Mouse (Mus musculus): ENCODE data around the gene Arhgap33. TPM values are rescaled to one million over a fixed set of nuclear protein-coding genes. Genes with fewer than 3 reads are reported as not detected.

The Arhgap33 gene
- polyA plus RNA-seq, 1 experiment from 2014 or later, result 7.3 TPM

DNA sequence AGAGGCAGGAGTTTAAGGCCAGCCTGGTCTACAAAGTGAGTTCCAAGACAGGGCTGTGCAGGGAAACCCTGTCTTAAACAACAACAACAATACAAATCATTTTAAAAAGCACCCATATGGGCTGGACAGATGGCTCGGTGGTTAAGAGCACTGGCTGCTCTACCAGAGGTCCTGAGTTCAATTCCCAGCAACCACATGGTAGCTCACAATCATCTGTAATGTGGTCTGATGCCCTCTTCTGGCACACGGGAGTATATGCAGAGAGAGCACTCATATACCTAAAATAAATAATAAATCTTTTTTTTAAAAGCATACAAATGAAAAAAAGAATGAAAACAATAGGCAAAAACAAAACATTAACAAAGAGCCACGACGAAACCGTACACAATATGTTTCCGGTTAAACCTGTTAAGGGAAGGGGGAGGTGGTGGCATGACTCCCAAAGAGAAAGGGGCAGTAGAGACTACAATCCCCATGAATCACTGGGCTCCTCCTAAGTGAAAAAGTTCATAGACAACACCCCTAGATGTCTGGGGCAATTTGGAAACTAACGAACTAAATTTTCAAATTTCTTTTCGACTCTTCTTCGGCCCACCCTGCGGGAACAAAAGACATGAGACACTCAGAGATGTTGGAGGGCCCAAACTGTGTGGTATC is 16.7 kb upstream of the Arhgap33 start:
- peak overlapping the region; percentile 76 for H3K4me3 ChIP-seq (replicated peaks)
- H3K4me2 ChIP-seq, result peak overlapping the region; percentile 97
- H3K36me3 ChIP-seq, result peaks cover 16% of the 10 kb centered on the region
- no peaks in the 10 kb centered on the region for H3K9me3 ChIP-seq
- H3K27me3 ChIP-seq (replicated peaks), result no peaks in the 10 kb centered on the region
- 2% methylated on average over 10 of the region's 10 CpGs for WGBS
- peaks cover 10% of the 10 kb centered on the region for H3K4me1 ChIP-seq
- peak overlapping the region; percentile 99 for H3K27ac ChIP-seq
- peak; percentile 41; the same call in 1 of the 2 replicates for ATAC-seq (ENCODE audit: insufficient read depth, low FRiP score, low read depth)
- H3K9ac ChIP-seq, result peak overlapping the region; percentile 46; the same call in 1 of the 2 replicates

GRCm38 (mm10) chr7:30550603-30551002 is 15.7 kb upstream of the Arhgap33 start:
- H3K9ac ChIP-seq, result no peak overlapping the region

GRCm38 (mm10) chr7:30549880-30550279 is 15.0 kb upstream of the Arhgap33 start:
- Histone ChIP-seq H3K9me3 (no peaks in the 10 kb centered on the region), H3K27ac (no peak overlapping the region), H3K9ac (no peak overlapping the region), H3K27me3 (replicated peaks) (no peaks in the 10 kb centered on the region), H3K4me2 (no peak overlapping the region), H3K4me3 (replicated peaks) (no peak overlapping the region), H3K4me1 (peaks cover 10% of the 10 kb centered on the region), H3K36me3 (peaks cover 8% of the 10 kb centered on the region)
- no peak for ATAC-seq (ENCODE audit: insufficient read depth, low FRiP score, low read depth)
- WGBS, result 87% methylated on average over 2 of the region's 2 CpGs

More at GRCm38 (mm10) chr7:30550603-30551002, 15.7 kb upstream of the Arhgap33 start:
- ATAC-seq (ENCODE audit: insufficient read depth, low FRiP score, low read depth), result no peak
- WGBS, result 100% methylated on average over 1 of the region's 1 CpGs
- no peak overlapping the region for H3K27ac ChIP-seq
- peaks cover 15% of the 10 kb centered on the region for H3K36me3 ChIP-seq
- no peak overlapping the region for H3K4me2 ChIP-seq
- H3K9me3 ChIP-seq, result no peaks in the 10 kb centered on the region
- no peak overlapping the region for H3K4me3 ChIP-seq (replicated peaks)
- H3K4me1 ChIP-seq, result peaks cover 10% of the 10 kb centered on the region
- H3K27me3 ChIP-seq (replicated peaks), result no peaks in the 10 kb centered on the region

GRCm38 (mm10) chr7:30544327-30544726 is 9.5 kb upstream of the Arhgap33 start:
- 81% methylated on average over 2 of the region's 2 CpGs for WGBS
- ATAC-seq (ENCODE audit: insufficient read depth, low FRiP score, low read depth), result no peak

DNA sequence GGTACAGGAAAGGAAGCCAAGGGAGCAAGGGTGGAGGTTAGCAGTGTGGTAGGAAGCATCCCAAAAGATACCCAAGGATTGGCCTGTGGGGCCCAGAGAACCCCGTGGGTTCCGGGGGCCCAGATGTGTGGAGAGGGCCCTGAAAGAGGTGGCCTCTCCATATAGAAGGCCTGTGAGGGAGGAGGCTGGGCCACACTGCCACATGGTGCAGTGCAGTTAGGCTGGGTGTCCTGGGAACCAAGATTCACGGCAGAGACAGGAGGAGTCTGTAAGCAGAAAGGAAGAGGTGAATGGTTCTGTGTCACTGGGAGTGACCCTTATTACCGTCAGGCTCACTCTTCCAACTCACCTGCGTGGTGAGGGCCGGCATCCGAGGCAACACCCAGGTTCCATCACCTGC is 5.7 kb upstream of the Arhgap33 start:
- H3K27me3 ChIP-seq (replicated peaks), result no peaks in the 10 kb centered on the region
- no peak overlapping the region for H3K9ac ChIP-seq
- H3K36me3 ChIP-seq, result peaks cover 16% of the 10 kb centered on the region; the same call in 1 of the 2 replicates
- H3K4me3 ChIP-seq (replicated peaks), result no peak overlapping the region
- no peak for ATAC-seq (ENCODE audit: insufficient read depth, low FRiP score, low read depth)
- no peak overlapping the region for H3K27ac ChIP-seq
- 88% methylated on average over 7 of the region's 7 CpGs for WGBS
- H3K9me3 ChIP-seq, result no peaks in the 10 kb centered on the region
- H3K4me1 ChIP-seq, result 0 out of 2 replicates have a peak, but pooled peaks cover under 1% of the 10 kb centered on the region
- no peak overlapping the region for H3K4me2 ChIP-seq

More at GRCm38 (mm10) chr7:30544327-30544726, 9.5 kb upstream of the Arhgap33 start:
- Histone ChIP-seq H3K4me1 (no peaks in the 10 kb centered on the region), H3K27me3 (replicated peaks) (no peaks in the 10 kb centered on the region), H3K27ac (no peak overlapping the region), H3K9ac (no peak overlapping the region), H3K4me3 (replicated peaks) (no peak overlapping the region), H3K36me3 (peaks cover 23% of the 10 kb centered on the region), H3K9me3 (no peaks in the 10 kb centered on the region), H3K4me2 (no peak overlapping the region)

GRCm38 (mm10) chr7:30533941-30534632 is 773 bp downstream of the Arhgap33 start:
- Histone ChIP-seq H3K36me3 (peaks cover 25% of the 10 kb centered on the region), H3K9ac (peak overlapping the region; percentile 54), H3K4me1 (peaks cover 15% of the 10 kb centered on the region; the same call in 1 of the 2 replicates), H3K4me3 (replicated peaks) (peak overlapping the region; percentile 72), H3K9me3 (no peaks in the 10 kb centered on the region), H3K4me2 (peak overlapping the region; percentile 96), H3K27ac (0 out of 2 replicates have a peak overlapping the region, but pooled peaks have one; percentile 36), H3K27me3 (replicated peaks) (no peaks in the 10 kb centered on the region)
- ATAC-seq (ENCODE audit: insufficient read depth, low FRiP score, low read depth), result peak; percentile 6; the same call in 1 of the 2 replicates
- 8% methylated on average over 26 of the region's 26 CpGs for WGBS

- ATAC-seq (ENCODE audit: insufficient read depth, low FRiP score, low read depth), result no peak
- no peaks in the 10 kb centered on the region for H3K9me3 ChIP-seq
- H3K9ac ChIP-seq, result no peak overlapping the region
- WGBS, result 51% methylated on average over 8 of the region's 8 CpGs
- H3K36me3 ChIP-seq, result peaks cover 35% of the 10 kb centered on the region
- no peak overlapping the region for H3K27ac ChIP-seq
- 0 out of 2 replicates have a peak overlapping the region, but pooled peaks have one; percentile 96 for H3K4me2 ChIP-seq
- H3K4me3 ChIP-seq (replicated peaks), result no peak overlapping the region
- no peaks in the 10 kb centered on the region for H3K27me3 ChIP-seq (replicated peaks)
- peaks cover 15% of the 10 kb centered on the region; the same call in 1 of the 2 replicates for H3K4me1 ChIP-seq
Measured at GRCm38 (mm10) chr7:30532931-30533330, 1.9 kb downstream of the Arhgap33 start.

GRCm38 (mm10) chr7:30531291-30531815 is 3.5 kb downstream of the Arhgap33 start:
- H3K4me2 ChIP-seq, result no peak overlapping the region
- no peaks in the 10 kb centered on the region for H3K27me3 ChIP-seq (replicated peaks)
- H3K27ac ChIP-seq, result no peak overlapping the region
- peaks cover 22% of the 10 kb centered on the region; the same call in 1 of the 2 replicates for H3K4me1 ChIP-seq
- no peaks in the 10 kb centered on the region for H3K9me3 ChIP-seq
- ATAC-seq (ENCODE audit: insufficient read depth, low FRiP score, low read depth), result no peak
- H3K36me3 ChIP-seq, result peaks cover 40% of the 10 kb centered on the region
- no peak overlapping the region for H3K9ac ChIP-seq
- H3K4me3 ChIP-seq (replicated peaks), result no peak overlapping the region
- 73% methylated on average over 9 of the region's 9 CpGs for WGBS

- 68% methylated on average over 14 of the region's 14 CpGs for WGBS
- no peaks in the 10 kb centered on the region for H3K27me3 ChIP-seq (replicated peaks)
- no peak overlapping the region for H3K4me3 ChIP-seq (replicated peaks)
- H3K4me1 ChIP-seq, result peaks cover 19% of the 10 kb centered on the region; the same call in 1 of the 2 replicates
- H3K9ac ChIP-seq, result no peak overlapping the region
- H3K9me3 ChIP-seq, result no peaks in the 10 kb centered on the region
- no peak for ATAC-seq (ENCODE audit: insufficient read depth, low FRiP score, low read depth)
- no peak overlapping the region for H3K27ac ChIP-seq
- peaks cover 52% of the 10 kb centered on the region for H3K36me3 ChIP-seq
- H3K4me2 ChIP-seq, result no peak overlapping the region
Measured at GRCm38 (mm10) chr7:30526981-30527380, 7.9 kb downstream of the Arhgap33 start.

DNA sequence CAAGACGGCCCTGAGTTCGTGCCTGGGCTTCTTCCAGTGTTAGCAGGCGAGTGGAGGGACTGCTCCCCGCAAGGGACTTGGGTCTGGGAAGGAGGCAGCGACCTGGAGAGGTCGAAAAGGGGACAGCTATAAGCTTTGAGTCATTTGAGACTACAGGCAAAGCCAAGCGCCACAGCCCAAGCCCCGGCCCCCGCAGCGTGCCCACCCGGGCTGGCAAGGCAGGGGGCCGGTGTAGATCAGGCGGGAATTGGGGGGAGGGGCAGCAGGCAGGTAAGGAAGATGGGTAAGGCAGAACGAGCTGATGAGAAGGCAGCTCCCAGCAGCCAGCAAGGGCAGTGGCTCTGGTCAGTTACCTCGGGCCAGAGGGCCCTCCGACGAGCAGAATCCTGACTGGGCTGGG is 8.5 kb downstream of the Arhgap33 start:
- Histone ChIP-seq H3K36me3 (peaks cover 48% of the 10 kb centered on the region), H3K4me3 (replicated peaks) (no peak overlapping the region; the same call in 1 of the 2 replicates), H3K9me3 (no peaks in the 10 kb centered on the region), H3K4me2 (peak overlapping the region; percentile 37), H3K27ac (peak overlapping the region; percentile 26; the same call in 1 of the 2 replicates), H3K4me1 (peaks cover 16% of the 10 kb centered on the region; the same call in 1 of the 2 replicates), H3K27me3 (replicated peaks) (no peaks in the 10 kb centered on the region), H3K9ac (no peak overlapping the region)
- WGBS, result 32% methylated on average over 17 of the region's 17 CpGs
- no peak for ATAC-seq (ENCODE audit: insufficient read depth, low FRiP score, low read depth)

DNA sequence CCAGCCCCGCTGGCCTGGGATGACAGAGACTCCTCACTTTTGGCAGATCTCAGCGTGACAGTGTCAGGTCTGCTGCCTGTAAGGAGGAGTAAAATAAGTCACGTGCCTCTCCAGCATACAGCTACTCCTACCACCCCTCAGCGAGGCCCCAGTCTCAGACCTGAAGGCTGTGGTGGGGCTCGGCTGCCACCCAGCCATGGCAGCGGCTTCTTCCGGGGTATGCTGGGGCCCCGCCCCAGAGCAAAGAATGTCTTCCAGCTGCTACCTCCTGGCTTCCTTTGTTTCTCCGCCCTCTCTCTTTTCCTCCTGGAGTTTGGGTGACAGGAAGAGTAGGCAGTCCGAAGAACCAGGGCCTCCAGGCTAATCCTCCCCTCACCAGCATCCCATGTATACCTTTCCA is 8.9 kb downstream of the Arhgap33 start:
- Histone ChIP-seq H3K9ac (no peak overlapping the region), H3K4me2 (peak overlapping the region; percentile 37), H3K4me3 (replicated peaks) (no peak overlapping the region; the same call in 1 of the 2 replicates), H3K9me3 (no peaks in the 10 kb centered on the region), H3K27me3 (replicated peaks) (no peaks in the 10 kb centered on the region), H3K27ac (peak overlapping the region; percentile 26; the same call in 1 of the 2 replicates), H3K4me1 (peaks cover 14% of the 10 kb centered on the region; the same call in 1 of the 2 replicates), H3K36me3 (peaks cover 45% of the 10 kb centered on the region)
- no peak for ATAC-seq (ENCODE audit: insufficient read depth, low FRiP score, low read depth)
- WGBS, result 30% methylated on average over 10 of the region's 10 CpGs

All from stomach, embryonic 15.5 days (tissue).